Mouse (Mus musculus) forebrain, embryonic 16.5 days (tissue): Measurements from ENCODE around the gene Lcmt1. TPM values are rescaled to one million over a fixed set of nuclear protein-coding genes. Genes with fewer than 3 reads are reported as not detected.

ENCODE experiments used
- ATAC-seq: fragments of 200-750 bp; cut with Nextera tagmentation; 2 replicates; pipeline ENCODE4 v1.8.0; 2017; ENCODE audit warnings: mild to moderate bottlenecking, moderate library complexity
- H3K27ac ChIP-seq: fragments of 300-500 bp; sonication (generic); 2 replicates; pipeline ENCODE4 v1.5.1; 2014; ENCODE audit warnings: low read length, control low read depth
- H3K27me3 ChIP-seq: fragments of 300-500 bp; sonication (generic); replicated peaks from 2 replicates; pipeline ENCODE4 v1.6.1; 2014; ENCODE audit warnings: low read length; ENCODE audit not compliant: control insufficient read depth, insufficient read depth
- H3K36me3 ChIP-seq: fragments of 300-500 bp; sonication (generic); 2 replicates; pipeline ENCODE4 v1.6.1; 2014; ENCODE audit not compliant: control insufficient read depth, insufficient read depth
- H3K4me1 ChIP-seq: fragments of 300-500 bp; sonication (generic); replicated peaks from 2 replicates; pipeline ENCODE4 v1.6.1; 2014; ENCODE audit warnings: low read length; ENCODE audit not compliant: control insufficient read depth, insufficient read depth
- H3K4me2 ChIP-seq: fragments of 300-500 bp; sonication (generic); 2 replicates; pipeline ENCODE4 v1.6.1; 2014; ENCODE audit warnings: mild to moderate bottlenecking, low read length, control low read depth
- H3K4me3 ChIP-seq: fragments of 300-500 bp; sonication (generic); replicated peaks from 2 replicates; pipeline ENCODE4 v1.5.1; 2014; ENCODE audit warnings: mild to moderate bottlenecking, low read length, control low read depth
- H3K9ac ChIP-seq: fragments of 300-500 bp; sonication (generic); replicated peaks from 2 replicates; pipeline ENCODE4 v1.6.1; 2014; ENCODE audit warnings: low read depth, low read length, control low read depth
- H3K9me3 ChIP-seq: fragments of 300-500 bp; sonication (generic); 2 replicates; pipeline ENCODE4 v1.6.1; 2016; ENCODE audit warnings: low read length; ENCODE audit not compliant: control insufficient read depth
- WGBS: fragments of 180-500 bp; shearing (Covaris S2); extraction: QIAGEN DNeasy Blood & Tissue Kit; methylation state at CpG from one replicate; pipeline ENCODE4 v1.1.7; 2014; 5-methylcytosine and 5-hydroxymethylcytosine counted together
- polyA plus RNA-seq: library from polyadenylated mRNA; unstranded; fragments of >200 nt; fragmentation: Nextera tagmentation; extraction: Ambion mirVana; gene quantifications from 2 replicates; pipeline ENCODE4 v1.2.1, GENCODE M21; 2015

Lcmt1 gene
- 100 and 105 TPM in 2 replicates for polyA plus RNA-seq

DNA sequence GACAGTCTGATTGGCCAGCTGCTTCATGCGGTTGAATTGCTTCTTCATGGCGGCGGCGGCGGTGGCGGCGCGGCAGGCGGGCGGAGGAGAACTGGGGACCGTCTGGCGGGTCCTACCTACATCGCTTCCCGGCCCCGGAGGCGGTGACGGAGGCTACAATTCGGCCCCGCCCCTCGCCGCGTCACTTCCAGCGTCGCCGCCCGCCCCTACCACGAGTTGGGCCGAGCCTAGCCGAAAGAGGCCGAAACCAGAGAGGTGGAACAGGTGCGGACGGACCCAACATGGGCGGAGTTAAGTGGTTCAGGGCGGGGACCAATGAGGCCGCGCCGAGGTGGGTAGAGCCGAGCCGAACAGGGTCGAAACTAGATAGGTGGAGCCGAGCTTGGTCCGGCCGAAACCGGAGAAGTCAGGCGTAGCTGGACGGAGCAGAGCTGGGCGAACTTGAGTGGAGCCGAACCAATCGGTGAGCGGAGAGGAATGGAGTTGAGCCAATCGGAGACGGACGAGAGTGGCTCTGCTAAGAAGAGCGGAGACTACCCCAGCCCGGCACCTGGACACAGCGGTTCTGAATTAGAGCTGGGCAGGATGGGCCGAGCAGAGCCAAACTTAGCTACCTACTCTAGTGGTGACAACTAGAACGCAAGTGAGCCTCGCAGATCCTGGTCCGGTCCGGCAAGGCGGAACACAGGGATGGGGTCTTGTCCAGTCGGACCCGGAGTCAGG lies at the start of gene Lcmt1, which contains the start of gene Arhgap17:
TSS of gene Lcmt1 (plus strand) at position 26 of the 723 bp plus-strand sequence.
TSS of gene Arhgap17 (minus strand) at position 157 of the 723 bp plus-strand sequence.
- no peaks in the 10 kb centered on the region for H3K9me3 ChIP-seq
- ATAC-seq: peak; percentile 97
- H3K4me2 ChIP-seq: peak within 1 kb of the TSS; percentile 93
- H3K27me3 ChIP-seq: no peaks in the 10 kb centered on the region
- H3K4me1 ChIP-seq: peaks cover 30% of the 10 kb centered on the region
- peak within 1 kb of the TSS; percentile 86 for H3K9ac ChIP-seq
- H3K27ac ChIP-seq: peak within 1 kb of the TSS; percentile 79
- WGBS: under 1% methylated on average over 64 of the region's 64 CpGs
- no peaks in the 10 kb centered on the region for H3K36me3 ChIP-seq
- peak within 1 kb of the TSS; percentile 80 for H3K4me3 ChIP-seq

DNA sequence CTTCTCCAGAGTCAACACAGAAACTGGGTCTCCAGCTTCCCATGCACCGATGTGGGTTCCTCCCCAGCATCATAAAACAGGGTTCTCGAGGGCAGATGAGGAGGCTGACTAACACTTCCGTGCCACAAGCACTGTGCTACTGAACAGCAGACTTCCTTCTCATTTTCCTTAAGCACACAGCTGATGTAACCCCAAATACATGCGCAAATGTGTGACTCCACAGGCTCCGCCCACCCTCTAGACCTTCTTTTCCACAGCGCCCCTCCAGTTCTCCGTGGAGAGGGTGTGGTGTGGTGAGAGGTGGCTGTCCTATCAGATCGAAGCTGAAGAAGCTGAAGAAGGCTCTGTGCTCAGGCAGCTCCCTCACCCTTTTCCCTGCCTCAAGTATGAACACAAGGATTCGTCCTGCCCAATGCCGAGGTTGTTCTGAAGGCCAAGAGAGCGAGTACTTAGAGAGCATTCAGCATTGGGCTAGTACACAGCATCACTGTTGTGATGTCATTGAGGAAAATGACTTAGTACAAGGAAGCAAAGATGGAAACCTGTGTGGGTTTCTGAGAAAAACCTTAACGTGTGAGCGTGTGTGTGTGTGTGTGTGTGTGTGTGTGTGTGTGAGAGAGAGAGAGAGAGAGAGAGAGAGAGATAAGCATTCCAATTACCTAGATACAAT lies 47.0 kb upstream of the Lcmt1 start:
- Histone ChIP-seq H3K27me3 (no peaks in the 10 kb centered on the region), H3K4me3 (no peak overlapping the region), H3K9ac (no peak overlapping the region), H3K4me2 (no peak overlapping the region), H3K9me3 (no peaks in the 10 kb centered on the region), H3K4me1 (no peaks in the 10 kb centered on the region), H3K36me3 (peaks cover 8% of the 10 kb centered on the region; the same call in 1 of the 2 replicates), H3K27ac (no peak overlapping the region)
- 91% methylated on average over 13 of the region's 13 CpGs for WGBS
- ATAC-seq: no peak

- Histone ChIP-seq H3K9ac (no peak overlapping the region), H3K4me3 (no peak overlapping the region), H3K27me3 (no peaks in the 10 kb centered on the region), H3K9me3 (no peaks in the 10 kb centered on the region), H3K27ac (no peak overlapping the region), H3K36me3 (peaks cover 8% of the 10 kb centered on the region; the same call in 1 of the 2 replicates), H3K4me1 (no peaks in the 10 kb centered on the region), H3K4me2 (no peak overlapping the region)
- ATAC-seq: no peak
- WGBS: 90% methylated on average over 2 of the region's 2 CpGs
Measured at GRCm38 (mm10) chr7:123323388-123323787, 46.2 kb upstream of the Lcmt1 start.

- WGBS: 95% methylated on average over 1 of the region's 1 CpGs
- no peak overlapping the region for H3K27ac ChIP-seq
- peaks cover 8% of the 10 kb centered on the region; the same call in 1 of the 2 replicates for H3K36me3 ChIP-seq
- H3K4me3 ChIP-seq: no peak overlapping the region
- no peak overlapping the region for H3K9ac ChIP-seq
- H3K9me3 ChIP-seq: no peaks in the 10 kb centered on the region
- no peaks in the 10 kb centered on the region for H3K4me1 ChIP-seq
- no peak overlapping the region for H3K4me2 ChIP-seq
- no peaks in the 10 kb centered on the region for H3K27me3 ChIP-seq
- no peak for ATAC-seq
Measured at GRCm38 (mm10) chr7:123324105-123324504, 45.5 kb upstream of the Lcmt1 start.

GRCm38 (mm10) chr7:123326062-123326461 lies 43.5 kb upstream of the Lcmt1 start:
- no peaks in the 10 kb centered on the region for H3K27me3 ChIP-seq
- H3K27ac ChIP-seq: no peak overlapping the region
- H3K4me1 ChIP-seq: no peaks in the 10 kb centered on the region
- ATAC-seq: no peak
- peaks cover 6% of the 10 kb centered on the region; the same call in 1 of the 2 replicates for H3K36me3 ChIP-seq
- H3K9me3 ChIP-seq: no peaks in the 10 kb centered on the region
- H3K4me2 ChIP-seq: no peak overlapping the region
- no peak overlapping the region for H3K9ac ChIP-seq
- WGBS: 88% methylated on average over 5 of the region's 5 CpGs
- no peak overlapping the region for H3K4me3 ChIP-seq

GRCm38 (mm10) chr7:123326901-123327300 lies 42.7 kb upstream of the Lcmt1 start:
- 84% methylated on average over 4 of the region's 4 CpGs for WGBS
- Histone ChIP-seq H3K27ac (no peak overlapping the region), H3K4me1 (no peaks in the 10 kb centered on the region), H3K36me3 (peaks cover 4% of the 10 kb centered on the region; the same call in 1 of the 2 replicates), H3K9me3 (no peaks in the 10 kb centered on the region), H3K4me3 (no peak overlapping the region), H3K4me2 (no peak overlapping the region), H3K27me3 (no peaks in the 10 kb centered on the region), H3K9ac (no peak overlapping the region)
- no peak for ATAC-seq

GRCm38 (mm10) chr7:123327909-123328308 lies 41.7 kb upstream of the Lcmt1 start:
- Histone ChIP-seq H3K4me2 (no peak overlapping the region), H3K36me3 (peaks cover 4% of the 10 kb centered on the region; the same call in 1 of the 2 replicates), H3K9ac (no peak overlapping the region), H3K4me1 (no peaks in the 10 kb centered on the region), H3K27me3 (no peaks in the 10 kb centered on the region), H3K27ac (no peak overlapping the region), H3K9me3 (no peaks in the 10 kb centered on the region), H3K4me3 (no peak overlapping the region)
- ATAC-seq: no peak
- WGBS: 71% methylated on average over 4 of the region's 4 CpGs

DNA sequence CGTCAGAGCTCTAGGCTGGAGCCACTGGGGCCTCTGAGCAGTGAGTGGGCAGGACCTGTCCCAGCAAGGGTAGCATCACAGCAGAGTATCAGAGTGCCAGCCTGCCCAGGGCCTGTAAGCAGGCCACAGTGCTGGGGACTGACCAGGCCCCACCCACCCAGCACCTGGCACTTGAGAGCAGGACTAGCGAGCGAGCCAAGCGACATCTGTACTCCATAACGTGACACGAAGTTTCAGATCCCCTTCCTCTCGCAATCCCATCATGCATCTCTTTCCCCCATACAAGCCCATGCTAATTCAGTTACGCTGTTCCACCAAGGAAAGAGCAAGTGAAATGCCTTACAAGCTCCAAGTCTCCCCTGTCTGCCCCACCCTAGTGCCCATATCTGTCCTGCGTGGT lies 39.1 kb upstream of the Lcmt1 start:
- H3K9ac ChIP-seq: no peak overlapping the region
- H3K9me3 ChIP-seq: no peaks in the 10 kb centered on the region
- H3K27me3 ChIP-seq: no peaks in the 10 kb centered on the region
- H3K4me1 ChIP-seq: no peaks in the 10 kb centered on the region
- H3K4me3 ChIP-seq: no peak overlapping the region
- H3K4me2 ChIP-seq: no peak overlapping the region
- no peak for ATAC-seq
- H3K27ac ChIP-seq: no peak overlapping the region
- 87% methylated on average over 9 of the region's 9 CpGs for WGBS
- no peaks in the 10 kb centered on the region for H3K36me3 ChIP-seq

- Histone ChIP-seq H3K4me3 (no peak overlapping the region), H3K9me3 (no peaks in the 10 kb centered on the region), H3K27me3 (no peaks in the 10 kb centered on the region), H3K36me3 (no peaks in the 10 kb centered on the region), H3K9ac (no peak overlapping the region), H3K27ac (no peak overlapping the region), H3K4me2 (no peak overlapping the region), H3K4me1 (peaks cover 10% of the 10 kb centered on the region)
- no peak for ATAC-seq
- WGBS: 22% methylated on average over 1 of the region's 1 CpGs
Measured at GRCm38 (mm10) chr7:123336322-123336721, 33.3 kb upstream of the Lcmt1 start.
